Mouse (Mus musculus): ENCODE results near the gene Unc80. TPM values are rescaled to one million over a fixed set of nuclear protein-coding genes. Genes with fewer than 3 reads are reported as not detected.

Gene Unc80
- total RNA-seq, 1 experiment, result 0.22 TPM

DNA sequence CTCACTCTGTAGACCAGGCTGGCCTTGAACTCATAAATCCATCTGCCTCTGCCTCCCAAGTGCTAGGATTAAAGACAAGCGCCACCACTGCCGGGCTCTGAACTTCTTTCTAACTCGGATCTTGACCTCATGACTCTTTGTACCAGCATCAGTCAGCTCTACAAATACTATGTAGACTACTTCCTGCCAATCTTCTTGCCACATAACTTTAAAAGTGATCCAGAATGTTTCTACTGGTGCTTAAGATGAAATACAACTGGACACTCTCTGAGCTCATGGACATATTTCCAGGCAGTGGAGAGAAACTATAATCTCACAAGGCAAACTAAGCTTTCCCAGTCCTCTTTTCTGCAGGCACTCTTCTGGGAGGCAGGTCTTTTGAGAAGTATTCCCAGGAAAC lies 8.8 kb upstream of the Unc80 start:
- Histone ChIP-seq H3K4me1 (ENCODE audit: control insufficient read depth in 2 of 2, insufficient read depth in 2 of 2, low read length in 2 of 2, poor library complexity in 1 of 2) (no peaks in the 10 kb centered on the region), H3K27ac (ENCODE audit: insufficient read depth, low read depth, low read length, poor library complexity, severe bottlenecking) (no peak overlapping the region), H3K9ac (ENCODE audit: insufficient read depth, low read depth, low read length, poor library complexity, severe bottlenecking) (no peak overlapping the region), H3K36me3 (ENCODE audit: control insufficient read depth, insufficient read depth, low read length, poor library complexity, severe bottlenecking) (no peaks in the 10 kb centered on the region), H3K9me3 (ENCODE audit: control insufficient read depth, insufficient read depth, low read depth, low read length) (no peaks in the 10 kb centered on the region), H3K4me3 (ENCODE audit: insufficient read depth in 1 of 2, low read depth in 1 of 2, low read length in 2 of 2, poor library complexity in 1 of 2, severe bottlenecking in 1 of 2) (no peak overlapping the region)
- TF ChIP-seq HCFC1 (IDR thresholded peaks at IDR 0.05; ENCODE audit: borderline replicate concordance, insufficient read depth, low read length) (no peak), MAFK (IDR thresholded peaks at IDR 0.05; ENCODE audit: insufficient read depth, low read depth, low read length) (no peak), ZC3H11A (IDR thresholded peaks at IDR 0.05; ENCODE audit: borderline replicate concordance, low read depth, low read length) (no peak), CHD2 (IDR thresholded peaks at IDR 0.05; ENCODE audit: low read depth, low read length) (no peak), ZNF384 (IDR thresholded peaks at IDR 0.05; ENCODE audit: low read depth, low read length) (no peak)
- in situ Hi-C loops (cut with MboI; ENCODE audit: low sequenced_read_pairs in 2 of 2, unreplicated experiment in 2 of 2), result no loop called here
- no peak for DNase-seq (ENCODE audit: low read depth, low spot score)

DNA sequence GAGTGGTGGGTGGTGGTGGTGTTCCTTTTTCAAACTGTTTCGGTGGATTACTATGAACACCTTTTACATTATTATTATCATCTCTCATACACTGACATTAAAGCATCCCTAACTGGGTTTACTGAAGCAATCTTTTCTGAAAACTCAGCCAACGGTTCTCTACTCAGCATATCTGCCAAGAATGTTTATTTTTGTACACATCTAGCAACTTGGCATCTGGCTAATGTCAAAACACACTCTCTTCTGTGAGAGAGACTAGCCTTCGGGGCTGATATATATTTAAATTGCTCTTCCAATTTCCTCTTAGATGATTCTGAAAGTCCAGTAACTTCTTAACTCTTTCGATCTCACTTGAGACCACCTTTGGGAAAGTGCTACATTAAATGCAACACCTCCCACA lies 7.3 kb upstream of the Unc80 start:
- no peaks in the 10 kb centered on the region for H3K36me3 ChIP-seq (ENCODE audit: control insufficient read depth, insufficient read depth, low read length, poor library complexity, severe bottlenecking)
- H3K9ac ChIP-seq (ENCODE audit: insufficient read depth, low read depth, low read length, poor library complexity, severe bottlenecking), result no peak overlapping the region
- no peaks in the 10 kb centered on the region for H3K9me3 ChIP-seq (ENCODE audit: control insufficient read depth, insufficient read depth, low read depth, low read length)
- in situ Hi-C loops (cut with MboI; ENCODE audit: low sequenced_read_pairs in 2 of 2, unreplicated experiment in 2 of 2), result no loop called here
- no peaks in the 10 kb centered on the region for H3K4me1 ChIP-seq (ENCODE audit: control insufficient read depth in 2 of 2, insufficient read depth in 2 of 2, low read length in 2 of 2, poor library complexity in 1 of 2)
- H3K27ac ChIP-seq (ENCODE audit: insufficient read depth, low read depth, low read length, poor library complexity, severe bottlenecking), result no peak overlapping the region
- H3K4me3 ChIP-seq (ENCODE audit: insufficient read depth in 1 of 2, low read depth in 1 of 2, low read length in 2 of 2, poor library complexity in 1 of 2, severe bottlenecking in 1 of 2), result no peak overlapping the region
- DNase-seq (ENCODE audit: low read depth, low spot score), result no peak
- no peak for TF ChIP-seq ZNF384 (IDR thresholded peaks at IDR 0.05; ENCODE audit: low read depth, low read length)

GRCm38 (mm10) chr1:66468704-66469020 lies 495 bp downstream of the Unc80 start:
- Histone ChIP-seq H3K4me1 (ENCODE audit: control insufficient read depth in 2 of 2, insufficient read depth in 2 of 2, low read length in 2 of 2, poor library complexity in 1 of 2) (no peaks in the 10 kb centered on the region), H3K36me3 (ENCODE audit: control insufficient read depth, insufficient read depth, low read length, poor library complexity, severe bottlenecking) (no peaks in the 10 kb centered on the region), H3K9me3 (ENCODE audit: control insufficient read depth, insufficient read depth, low read depth, low read length) (no peaks in the 10 kb centered on the region), H3K4me3 (ENCODE audit: insufficient read depth in 1 of 2, low read depth in 1 of 2, low read length in 2 of 2, poor library complexity in 1 of 2, severe bottlenecking in 1 of 2) (peak overlapping the region; percentile 80; a peak in 3 of 4 replicates), H3K27ac (ENCODE audit: insufficient read depth, low read depth, low read length, poor library complexity, severe bottlenecking) (no peak overlapping the region), H3K9ac (ENCODE audit: insufficient read depth, low read depth, low read length, poor library complexity, severe bottlenecking) (no peak overlapping the region)
- TF ChIP-seq ZC3H11A (IDR thresholded peaks at IDR 0.05; ENCODE audit: borderline replicate concordance, low read depth, low read length), result no peak
- no peak for TF ChIP-seq ZNF384 (IDR thresholded peaks at IDR 0.05; ENCODE audit: low read depth, low read length)
- TF ChIP-seq MAFK (IDR thresholded peaks at IDR 0.05; ENCODE audit: insufficient read depth, low read depth, low read length), result no peak
- no peak for TF ChIP-seq HCFC1 (IDR thresholded peaks at IDR 0.05; ENCODE audit: borderline replicate concordance, insufficient read depth, low read length)
- TF ChIP-seq CHD2 (IDR thresholded peaks at IDR 0.05; ENCODE audit: low read depth, low read length), result no peak
- DNase-seq (ENCODE audit: low read depth, low spot score), result no peak
- in situ Hi-C loops (cut with MboI; ENCODE audit: low sequenced_read_pairs in 2 of 2, unreplicated experiment in 2 of 2), result no loop called here

DNA sequence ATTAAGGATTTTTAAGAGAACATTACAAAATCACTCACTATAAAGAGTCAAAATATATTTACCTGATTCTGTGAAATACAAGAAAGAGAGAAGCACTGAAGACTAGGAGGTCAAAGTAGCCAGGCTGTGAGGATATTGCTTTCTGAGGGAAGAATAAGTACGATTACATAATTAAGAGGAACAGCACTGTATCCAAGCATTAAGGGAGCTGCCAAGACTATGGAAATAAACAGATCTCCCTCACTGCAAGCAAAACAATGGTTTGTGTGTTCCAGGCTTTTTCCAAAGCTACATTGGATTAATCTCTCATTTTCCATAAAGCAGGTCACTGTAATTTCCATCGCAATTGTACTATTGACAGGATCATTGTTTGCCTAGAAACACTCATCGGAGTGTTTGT lies 14.6 kb downstream of the Unc80 start:
- Histone ChIP-seq H3K9me3 (ENCODE audit: control insufficient read depth, insufficient read depth, low read depth, low read length) (no peaks in the 10 kb centered on the region), H3K4me1 (ENCODE audit: control insufficient read depth in 2 of 2, insufficient read depth in 2 of 2, low read length in 2 of 2, poor library complexity in 1 of 2) (no peaks in the 10 kb centered on the region), H3K36me3 (ENCODE audit: control insufficient read depth, insufficient read depth, low read length, poor library complexity, severe bottlenecking) (no peaks in the 10 kb centered on the region), H3K4me3 (ENCODE audit: insufficient read depth in 1 of 2, low read depth in 1 of 2, low read length in 2 of 2, poor library complexity in 1 of 2, severe bottlenecking in 1 of 2) (no peak overlapping the region), H3K27ac (ENCODE audit: insufficient read depth, low read depth, low read length, poor library complexity, severe bottlenecking) (no peak overlapping the region), H3K9ac (ENCODE audit: insufficient read depth, low read depth, low read length, poor library complexity, severe bottlenecking) (no peak overlapping the region)
- TF ChIP-seq CHD2 (IDR thresholded peaks at IDR 0.05; ENCODE audit: low read depth, low read length), result no peak
- TF ChIP-seq ZC3H11A (IDR thresholded peaks at IDR 0.05; ENCODE audit: borderline replicate concordance, low read depth, low read length), result no peak
- no peak for TF ChIP-seq HCFC1 (IDR thresholded peaks at IDR 0.05; ENCODE audit: borderline replicate concordance, insufficient read depth, low read length)
- TF ChIP-seq MAFK (IDR thresholded peaks at IDR 0.05; ENCODE audit: insufficient read depth, low read depth, low read length), result no peak
- TF ChIP-seq ZNF384 (IDR thresholded peaks at IDR 0.05; ENCODE audit: low read depth, low read length), result no peak
- in situ Hi-C loops (cut with MboI; ENCODE audit: low sequenced_read_pairs in 2 of 2, unreplicated experiment in 2 of 2), result no loop called here
- no peak for DNase-seq (ENCODE audit: low read depth, low spot score)

DNA sequence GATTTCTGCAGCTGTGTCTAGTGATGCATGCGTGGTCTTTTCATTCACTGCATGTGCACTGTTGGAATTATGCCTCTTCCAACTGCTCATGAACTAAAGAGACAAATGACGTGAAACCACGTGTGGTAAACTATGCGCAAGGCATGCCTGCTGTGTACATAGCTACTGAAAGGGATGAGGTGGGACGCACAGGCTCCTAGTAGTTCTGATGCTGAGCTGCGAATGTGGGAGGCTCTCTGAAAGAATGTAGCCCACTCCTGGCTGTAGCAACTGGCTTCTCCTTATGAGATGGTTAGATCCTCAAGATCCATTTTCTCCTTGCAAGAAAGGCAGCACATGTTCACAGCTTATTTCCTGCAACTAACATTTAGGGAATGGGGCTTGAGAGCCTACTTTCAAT lies 24.9 kb downstream of the Unc80 start:
- Histone ChIP-seq H3K9ac (ENCODE audit: insufficient read depth, low read depth, low read length, poor library complexity, severe bottlenecking) (no peak overlapping the region), H3K9me3 (ENCODE audit: control insufficient read depth, insufficient read depth, low read depth, low read length) (no peaks in the 10 kb centered on the region), H3K4me3 (ENCODE audit: insufficient read depth in 1 of 2, low read depth in 1 of 2, low read length in 2 of 2, poor library complexity in 1 of 2, severe bottlenecking in 1 of 2) (no peak overlapping the region), H3K27ac (ENCODE audit: insufficient read depth, low read depth, low read length, poor library complexity, severe bottlenecking) (no peak overlapping the region), H3K4me1 (ENCODE audit: control insufficient read depth in 2 of 2, insufficient read depth in 2 of 2, low read length in 2 of 2, poor library complexity in 1 of 2) (no peaks in the 10 kb centered on the region), H3K36me3 (ENCODE audit: control insufficient read depth, insufficient read depth, low read length, poor library complexity, severe bottlenecking) (no peaks in the 10 kb centered on the region)
- TF ChIP-seq MAFK (IDR thresholded peaks at IDR 0.05; ENCODE audit: insufficient read depth, low read depth, low read length), result no peak
- no peak for TF ChIP-seq ZC3H11A (IDR thresholded peaks at IDR 0.05; ENCODE audit: borderline replicate concordance, low read depth, low read length)
- TF ChIP-seq CHD2 (IDR thresholded peaks at IDR 0.05; ENCODE audit: low read depth, low read length), result no peak
- no peak for TF ChIP-seq ZNF384 (IDR thresholded peaks at IDR 0.05; ENCODE audit: low read depth, low read length)
- in situ Hi-C loops (cut with MboI; ENCODE audit: low sequenced_read_pairs in 2 of 2, unreplicated experiment in 2 of 2), result no loop called here
- no peak for DNase-seq (ENCODE audit: low read depth, low spot score)
